Mouse (Mus musculus) stomach, postnatal 0 days (tissue): ENCODE results near the gene Sergef. TPM values are rescaled to one million over a fixed set of nuclear protein-coding genes. Genes with fewer than 3 reads are reported as not detected.

Source experiments
- ATAC-seq: fragments of 200-750 bp; cut with Nextera tagmentation; 2 replicates; pipeline ENCODE4 v1.8.0; 2017; ENCODE audit not compliant: low FRiP score, low TSS enrichment
- DNase-seq: peaks from one replicate; pipeline ENCODE4 v3.0.0-alpha.2; 2016; ENCODE audit warnings: low spot score
- H3K27ac ChIP-seq: fragments of 300-500 bp; sonication (generic); replicated peaks from 2 replicates; pipeline ENCODE4 v1.5.1; 2014; ENCODE audit warnings: mild to moderate bottlenecking, control low read depth
- H3K27me3 ChIP-seq: fragments of 300-500 bp; sonication (generic); 2 replicates; pipeline ENCODE4 v1.6.1; 2014; ENCODE audit warnings: low read length; ENCODE audit not compliant: control insufficient read depth, insufficient read depth
- H3K36me3 ChIP-seq: fragments of 300-500 bp; sonication (generic); 2 replicates; pipeline ENCODE4 v1.6.1; 2014; ENCODE audit warnings: low read length, mixed read lengths; ENCODE audit not compliant: control insufficient read depth, insufficient read depth
- H3K4me1 ChIP-seq: fragments of 300-500 bp; sonication (generic); replicated peaks from 2 replicates; pipeline ENCODE4 v1.6.1; 2014; ENCODE audit warnings: antibody characterized with exemption; ENCODE audit not compliant: control insufficient read depth, insufficient read depth
- H3K4me2 ChIP-seq: fragments of 300-500 bp; sonication (generic); replicated peaks from 2 replicates; pipeline ENCODE4 v1.6.1; 2014; ENCODE audit warnings: low read depth, mild to moderate bottlenecking, control low read depth, moderate library complexity
- H3K4me3 ChIP-seq: fragments of 300-500 bp; sonication (generic); 2 replicates; pipeline ENCODE4 v1.5.1; 2014; ENCODE audit warnings: low read depth, low read length, control low read depth
- H3K9ac ChIP-seq: fragments of 300-500 bp; sonication (generic); 2 replicates; pipeline ENCODE4 v1.6.1; 2014; ENCODE audit warnings: mild to moderate bottlenecking, low read length, control low read depth, mixed read lengths
- H3K9me3 ChIP-seq: fragments of 300-500 bp; sonication (generic); 2 replicates; pipeline ENCODE4 v1.6.1; 2016; ENCODE audit warnings: low read length; ENCODE audit not compliant: control insufficient read depth
- CTCF ChIP-seq: IDR thresholded peaks from 2 replicates; pipeline ENCODE4 v1.5.1; 2016; ENCODE audit warnings: antibody characterized with exemption, low read depth, mild to moderate bottlenecking, moderate library complexity
- EP300 ChIP-seq: optimal IDR thresholded peaks from 2 replicates; pipeline ENCODE3; 2016; ENCODE audit warnings: antibody characterized with exemption
- WGBS: fragments of 180-500 bp; shearing (Covaris S2); extraction: QIAGEN DNeasy Blood & Tissue Kit; methylation state at CpG from one replicate; pipeline ENCODE4 v1.1.7; 2014; 5-methylcytosine and 5-hydroxymethylcytosine counted together
- polyA plus RNA-seq: library from polyadenylated mRNA; unstranded; fragments of >200 nt; fragmentation: Nextera tagmentation; extraction: Ambion mirVana; gene quantifications from 2 replicates; pipeline ENCODE4 v1.2.1, GENCODE M21; 2015

Sergef gene
- polyA plus RNA-seq, 1 experiment from 2014 or later, result 11.4 TPM

DNA sequence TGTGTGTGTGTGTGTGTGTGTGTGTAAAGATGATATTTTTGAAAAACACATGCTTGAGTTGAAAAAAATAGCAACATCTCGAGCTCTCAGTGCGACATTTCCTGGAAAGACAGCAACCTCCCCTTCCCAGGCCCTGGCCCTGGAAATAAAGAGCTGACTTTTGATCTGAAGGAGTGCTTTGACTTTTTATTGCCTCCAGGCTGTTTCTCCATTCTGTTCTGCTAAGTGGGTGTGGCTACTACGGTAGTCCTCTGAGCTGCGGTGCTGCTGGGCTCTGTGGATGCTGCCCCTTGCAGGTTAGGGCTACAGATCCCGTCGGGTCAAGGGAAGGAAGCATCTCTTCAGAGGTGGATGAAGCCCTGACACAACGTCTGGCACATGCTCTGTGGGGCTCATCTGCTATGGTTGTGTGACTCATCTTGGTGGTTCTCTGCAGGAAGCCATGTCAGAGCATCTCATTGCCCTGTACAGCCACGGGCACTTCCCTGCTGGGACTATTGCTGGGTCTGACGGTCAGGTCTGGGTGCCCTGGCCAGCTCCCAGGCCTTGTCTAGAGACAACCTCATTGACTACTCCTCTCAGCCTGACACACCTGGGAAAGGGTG lies 201.0 kb downstream of the Sergef start:
- TF ChIP-seq CTCF (no peak), EP300 (no peak)
- Histone ChIP-seq H3K9me3 (no peaks in the 10 kb centered on the region), H3K4me2 (no peak overlapping the region), H3K27me3 (no peaks in the 10 kb centered on the region), H3K9ac (no peak overlapping the region), H3K27ac (no peak overlapping the region), H3K4me1 (no peaks in the 10 kb centered on the region), H3K36me3 (no peaks in the 10 kb centered on the region), H3K4me3 (no peak overlapping the region)
- DNase-seq (no peak), ATAC-seq (no peak)
- 51% methylated on average over 9 of the region's 9 CpGs for WGBS

- Histone ChIP-seq H3K4me2 (no peak overlapping the region), H3K4me1 (no peaks in the 10 kb centered on the region), H3K27me3 (no peaks in the 10 kb centered on the region), H3K9me3 (no peaks in the 10 kb centered on the region), H3K27ac (no peak overlapping the region), H3K4me3 (no peak overlapping the region), H3K9ac (no peak overlapping the region), H3K36me3 (no peaks in the 10 kb centered on the region)
- DNase-seq (no peak), ATAC-seq (no peak)
- TF ChIP-seq CTCF (0 out of 2 replicates have a peak, but pooled peaks have one; percentile 6), EP300 (no peak)
- 86% methylated on average over 5 of the region's 5 CpGs for WGBS
Measured at GRCm38 (mm10) chr7:46435833-46436232, 203.8 kb downstream of the Sergef start.

- no peaks in the 10 kb centered on the region for H3K27me3 ChIP-seq
- H3K4me2 ChIP-seq, result no peak overlapping the region
- no peak for ATAC-seq
- whole genome bisulfite sequencing, result 63% methylated on average over 5 of the region's 5 CpGs
- no peak for TF ChIP-seq CTCF
- TF ChIP-seq EP300, result no peak
- H3K4me3 ChIP-seq, result no peak overlapping the region
- H3K27ac ChIP-seq, result no peak overlapping the region
- no peaks in the 10 kb centered on the region for H3K4me1 ChIP-seq
- DNase-seq, result no peak
- no peak overlapping the region for H3K9ac ChIP-seq
- no peaks in the 10 kb centered on the region for H3K36me3 ChIP-seq
- no peaks in the 10 kb centered on the region for H3K9me3 ChIP-seq
Measured at GRCm38 (mm10) chr7:46433874-46434273, 205.7 kb downstream of the Sergef start.

DNA sequence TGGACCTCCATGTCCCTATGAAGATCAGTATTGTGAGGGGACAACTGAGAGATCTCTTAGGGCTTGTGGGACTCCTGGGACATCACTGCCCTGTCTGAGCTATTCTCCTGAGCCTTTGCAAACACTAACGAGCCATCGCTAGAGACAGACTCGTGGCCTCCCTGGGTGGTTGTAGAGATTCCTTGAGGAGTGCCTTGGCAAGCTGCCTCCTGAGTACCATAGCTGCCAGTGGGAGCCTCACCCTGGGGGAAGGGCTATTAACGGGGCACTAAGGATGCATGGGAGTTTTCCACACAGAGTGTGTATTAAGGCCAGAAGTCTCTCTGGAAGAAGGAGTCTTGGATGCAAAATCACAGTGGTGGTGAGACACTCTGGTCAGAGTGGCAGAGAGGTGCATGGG lies 214.6 kb downstream of the Sergef start:
- no peaks in the 10 kb centered on the region for H3K36me3 ChIP-seq
- no peak for DNase-seq
- WGBS, result 56% methylated on average over 4 of the region's 4 CpGs
- no peaks in the 10 kb centered on the region for H3K27me3 ChIP-seq
- ATAC-seq, result no peak
- no peak overlapping the region for H3K9ac ChIP-seq
- H3K4me2 ChIP-seq, result no peak overlapping the region
- TF ChIP-seq CTCF (no peak), EP300 (no peak)
- H3K9me3 ChIP-seq, result no peaks in the 10 kb centered on the region
- H3K4me3 ChIP-seq, result no peak overlapping the region
- no peaks in the 10 kb centered on the region for H3K4me1 ChIP-seq
- no peak overlapping the region for H3K27ac ChIP-seq

DNA sequence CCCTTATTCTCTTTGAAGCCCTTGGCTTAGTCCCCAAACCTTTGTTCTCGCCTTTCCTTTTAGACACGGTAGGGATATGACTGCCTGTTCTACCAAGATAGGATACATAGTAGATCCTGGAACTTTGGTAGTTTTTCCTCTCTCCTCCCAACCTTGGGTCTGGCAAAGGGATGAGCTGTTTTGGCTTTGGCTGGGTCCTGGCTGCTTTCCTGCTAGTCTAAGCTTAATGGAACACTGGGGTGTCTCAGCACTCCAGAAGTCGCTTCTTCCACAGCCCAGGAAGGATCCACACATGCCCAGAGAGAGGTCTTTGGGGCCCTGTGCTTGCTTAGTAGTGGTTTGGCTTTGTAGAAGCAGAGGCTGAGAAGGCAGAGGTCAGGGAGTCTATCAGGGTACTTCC lies 215.7 kb downstream of the Sergef start:
- Histone ChIP-seq H3K4me1 (no peaks in the 10 kb centered on the region), H3K27ac (no peak overlapping the region), H3K27me3 (no peaks in the 10 kb centered on the region), H3K4me2 (no peak overlapping the region), H3K36me3 (no peaks in the 10 kb centered on the region), H3K9ac (no peak overlapping the region), H3K4me3 (no peak overlapping the region), H3K9me3 (no peaks in the 10 kb centered on the region)
- 78% methylated on average over 3 of the region's 3 CpGs for WGBS
- ATAC-seq (no peak), DNase-seq (no peak)
- no peak for TF ChIP-seq EP300
- no peak for TF ChIP-seq CTCF

GRCm38 (mm10) chr7:46422764-46423412 lies 216.7 kb downstream of the Sergef start:
- Histone ChIP-seq H3K9ac (no peak overlapping the region), H3K27me3 (no peaks in the 10 kb centered on the region), H3K9me3 (no peaks in the 10 kb centered on the region), H3K4me1 (no peaks in the 10 kb centered on the region), H3K4me3 (no peak overlapping the region), H3K27ac (no peak overlapping the region), H3K36me3 (no peaks in the 10 kb centered on the region), H3K4me2 (no peak overlapping the region)
- ATAC-seq (0 out of 2 replicates have a peak, but pooled peaks have one; percentile 14), DNase-seq (peak; percentile 58)
- 68% methylated on average over 13 of the region's 18 CpGs for WGBS
- TF ChIP-seq CTCF (peak; percentile 67), EP300 (no peak)
